Mouse (Mus musculus) ES-Bruce4 (cell line): ENCODE results near the gene Peli2. TPM values are rescaled to one million over a fixed set of nuclear protein-coding genes. Genes with fewer than 3 reads are reported as not detected.

ENCODE experiments used
- H3K27ac ChIP-seq: 2 replicates; pipeline ENCODE4 v1.5.1; 2012; ENCODE audit warnings: low read length, inconsistent platforms; ENCODE audit not compliant: insufficient read depth
- H3K27me3 ChIP-seq: 2 replicates; pipeline ENCODE4 v1.6.1; 2012; ENCODE audit warnings: mild to moderate bottlenecking, low read length, inconsistent platforms; ENCODE audit not compliant: control insufficient read depth, poor library complexity, insufficient read depth, severe bottlenecking
- H3K36me3 ChIP-seq: 2 replicates; pipeline ENCODE4 v1.6.1; 2012; ENCODE audit warnings: inconsistent platforms, mild to moderate bottlenecking, low read length, moderate library complexity; ENCODE audit not compliant: control insufficient read depth, poor library complexity, insufficient read depth, severe bottlenecking
- H3K4me1 ChIP-seq: one replicate; pipeline ENCODE4 v1.8.1; 2011; ENCODE audit warnings: low read length; ENCODE audit not compliant: control insufficient read depth, insufficient read depth
- H3K4me3 ChIP-seq: 2 replicates; pipeline ENCODE4 v1.5.1; 2011; ENCODE audit warnings: low read depth, mild to moderate bottlenecking, low read length
- H3K9ac ChIP-seq: 2 replicates; pipeline ENCODE4 v1.6.1; 2012; ENCODE audit warnings: low read depth, mild to moderate bottlenecking, inconsistent platforms; ENCODE audit not compliant: poor library complexity, severe bottlenecking
- H3K9me3 ChIP-seq: replicated peaks from 2 replicates; pipeline ENCODE4 v1.6.1; 2012; ENCODE audit warnings: mild to moderate bottlenecking, low read length, inconsistent platforms; ENCODE audit not compliant: control insufficient read depth, poor library complexity, insufficient read depth, severe bottlenecking
- CTCF ChIP-seq: IDR thresholded peaks from one replicate; pipeline ENCODE4 v1.8.1; 2011; ENCODE audit warnings: low read depth, low read length
- EP300 ChIP-seq: IDR thresholded peaks from 2 replicates; pipeline ENCODE4 v1.6.1; 2011; ENCODE audit warnings: low read depth, low read length; ENCODE audit not compliant: insufficient read depth
- POLR2A ChIP-seq: IDR thresholded peaks from one replicate; pipeline ENCODE4 v1.8.1; 2011; ENCODE audit warnings: low read length; ENCODE audit not compliant: insufficient read depth
- polyA plus RNA-seq: library from polyadenylated mRNA; stranded (reverse); fragments of >200 nt; gene quantifications from 2 replicates; pipeline ENCODE4 v1.2.4, GENCODE M21; 2011; ENCODE audit warnings: low read depth; ENCODE audit not compliant: missing spikeins, insufficient read depth, insufficient read length

Peli2 gene
- polyA plus RNA-seq, 1 experiment, result 7.4 TPM

DNA sequence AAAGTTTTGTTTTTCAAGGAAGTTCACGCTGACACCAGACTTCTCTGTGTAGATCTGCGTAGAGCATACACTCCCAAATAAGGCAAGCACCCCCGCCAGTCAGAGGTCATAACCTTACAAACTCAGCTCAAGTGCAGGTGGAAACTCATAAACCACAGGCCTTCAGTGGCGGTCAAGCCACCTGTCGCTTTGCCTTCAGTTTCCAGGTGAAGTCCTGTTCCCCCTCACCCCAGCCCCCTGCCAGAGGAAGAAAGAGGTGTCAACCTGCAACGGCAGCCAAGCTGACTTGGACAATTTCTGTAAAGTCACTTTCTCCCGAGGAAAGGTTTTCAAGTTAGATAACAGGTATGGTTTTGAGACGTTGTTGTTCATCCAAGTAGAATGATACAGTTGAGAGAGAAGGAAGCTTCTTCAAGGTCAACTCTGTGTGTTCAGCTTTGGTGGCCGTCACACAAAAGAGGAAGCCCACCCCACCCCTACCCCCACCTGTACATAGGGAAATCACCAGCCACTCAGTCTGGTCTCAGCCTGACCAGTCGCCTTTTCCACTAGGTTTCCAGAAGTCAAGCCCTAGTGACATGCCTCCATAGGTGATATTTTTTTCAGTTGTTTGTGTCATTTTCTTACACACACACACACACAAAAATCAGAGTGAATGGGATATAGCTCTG is 138.2 kb downstream of the Peli2 start:
- Histone ChIP-seq H3K9me3 (no peaks in the 10 kb centered on the region), H3K36me3 (no peaks in the 10 kb centered on the region), H3K27ac (no peak overlapping the region), H3K9ac (no peak overlapping the region), H3K4me1 (no peaks in the 10 kb centered on the region), H3K4me3 (no peak overlapping the region), H3K27me3 (no peaks in the 10 kb centered on the region)
- TF ChIP-seq CTCF, result no peak
- no peak for TF ChIP-seq EP300
- TF ChIP-seq POLR2A, result no peak

- Histone ChIP-seq H3K27me3 (no peaks in the 10 kb centered on the region), H3K9ac (no peak overlapping the region), H3K9me3 (no peaks in the 10 kb centered on the region), H3K4me1 (no peaks in the 10 kb centered on the region), H3K27ac (no peak overlapping the region), H3K4me3 (no peak overlapping the region), H3K36me3 (no peaks in the 10 kb centered on the region)
- no peak for TF ChIP-seq CTCF
- TF ChIP-seq POLR2A, result no peak
- no peak for TF ChIP-seq EP300
Observed at GRCm38 (mm10) chr14:48263146-48263545, 142.5 kb downstream of the Peli2 start.

GRCm38 (mm10) chr14:48266710-48267109 is 146.1 kb downstream of the Peli2 start:
- H3K4me3 ChIP-seq, result no peak overlapping the region
- TF ChIP-seq POLR2A (no peak), CTCF (no peak), EP300 (no peak)
- no peaks in the 10 kb centered on the region for H3K36me3 ChIP-seq
- H3K27ac ChIP-seq, result no peak overlapping the region
- H3K9me3 ChIP-seq, result no peaks in the 10 kb centered on the region
- H3K9ac ChIP-seq, result no peak overlapping the region
- no peaks in the 10 kb centered on the region; the same call in 1 of the 2 replicates for H3K27me3 ChIP-seq
- no peaks in the 10 kb centered on the region for H3K4me1 ChIP-seq

DNA sequence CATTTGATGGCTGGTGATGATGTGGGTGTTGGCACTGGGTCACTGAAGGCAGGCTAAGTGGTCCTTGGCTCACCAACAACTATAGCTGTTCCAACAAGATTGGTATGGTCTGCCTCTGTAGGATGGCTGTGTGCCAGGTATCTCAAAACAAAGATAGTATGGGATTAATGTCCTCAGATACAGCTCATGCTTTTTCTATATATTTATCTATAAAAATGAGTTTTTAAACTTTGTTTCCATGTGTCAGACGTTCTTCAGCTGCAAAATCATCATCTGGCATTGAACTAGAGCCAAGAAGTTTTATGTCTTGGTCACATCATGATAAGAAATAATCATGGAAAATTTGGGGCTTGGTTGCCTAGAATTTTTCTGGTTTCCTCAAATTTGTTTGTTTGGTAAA is 157.7 kb downstream of the Peli2 start:
- no peak overlapping the region for H3K9ac ChIP-seq

GRCm38 (mm10) chr14:48286949-48287348 is 166.3 kb downstream of the Peli2 start:
- Histone ChIP-seq H3K4me3 (no peak overlapping the region), H3K9me3 (no peaks in the 10 kb centered on the region), H3K4me1 (no peaks in the 10 kb centered on the region), H3K36me3 (no peaks in the 10 kb centered on the region), H3K9ac (no peak overlapping the region), H3K27me3 (no peaks in the 10 kb centered on the region), H3K27ac (no peak overlapping the region)
- TF ChIP-seq POLR2A (no peak), EP300 (no peak), CTCF (no peak)

More for the DNA sequence above, 157.7 kb downstream of the Peli2 start:
- Histone ChIP-seq H3K27me3 (no peaks in the 10 kb centered on the region), H3K27ac (no peak overlapping the region), H3K9me3 (no peaks in the 10 kb centered on the region; the same call in 1 of the 2 replicates), H3K36me3 (no peaks in the 10 kb centered on the region), H3K4me1 (no peaks in the 10 kb centered on the region), H3K4me3 (no peak overlapping the region)
- TF ChIP-seq EP300 (no peak), POLR2A (no peak), CTCF (no peak)

DNA sequence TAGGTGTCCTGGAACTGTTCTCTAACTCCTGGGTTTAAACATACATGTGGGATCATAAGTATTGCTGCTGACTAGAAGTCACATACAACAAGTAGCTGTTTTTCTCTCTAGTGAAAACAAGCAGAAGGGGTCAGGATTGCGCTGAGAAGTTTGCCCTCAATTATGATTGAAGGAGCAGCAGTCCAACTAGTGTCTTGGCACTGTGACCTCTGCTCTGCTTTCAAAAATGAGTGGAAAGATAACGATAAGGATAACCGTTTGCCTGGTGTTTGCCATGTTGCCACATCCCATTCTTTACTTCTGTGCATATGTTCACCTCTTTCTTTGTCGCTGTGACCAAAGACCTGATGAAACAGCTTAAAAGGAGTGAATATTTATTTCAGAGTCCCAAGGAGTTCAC is 167.0 kb downstream of the Peli2 start:
- TF ChIP-seq CTCF (no peak), EP300 (no peak), POLR2A (no peak)
- no peak overlapping the region for H3K27ac ChIP-seq
- no peaks in the 10 kb centered on the region; the same call in 1 of the 2 replicates for H3K27me3 ChIP-seq

More for the DNA sequence above, 167.0 kb downstream of the Peli2 start:
- Histone ChIP-seq H3K9me3 (no peaks in the 10 kb centered on the region), H3K9ac (no peak overlapping the region), H3K4me3 (no peak overlapping the region), H3K4me1 (no peaks in the 10 kb centered on the region), H3K36me3 (no peaks in the 10 kb centered on the region)
